Mouse (Mus musculus) ovary, adult 10 weeks (tissue): Measurements from ENCODE around the gene Pimreg. TPM values are rescaled to one million over a fixed set of nuclear protein-coding genes. Genes with fewer than 3 reads are reported as not detected.

Experiments used
- polyA plus RNA-seq: library from polyadenylated mRNA; stranded (reverse); fragments of 350-450 nt; fragmentation: Illumina TruSeq; extraction: RNeasy Lipid Tissue Mini Kit (QIAGEN cat#74804); gene quantifications from one replicate; pipeline ENCODE4 v1.2.3, GENCODE M21; 2014

Gene Pimreg
- 1.1 TPM for polyA plus RNA-seq

DNA sequence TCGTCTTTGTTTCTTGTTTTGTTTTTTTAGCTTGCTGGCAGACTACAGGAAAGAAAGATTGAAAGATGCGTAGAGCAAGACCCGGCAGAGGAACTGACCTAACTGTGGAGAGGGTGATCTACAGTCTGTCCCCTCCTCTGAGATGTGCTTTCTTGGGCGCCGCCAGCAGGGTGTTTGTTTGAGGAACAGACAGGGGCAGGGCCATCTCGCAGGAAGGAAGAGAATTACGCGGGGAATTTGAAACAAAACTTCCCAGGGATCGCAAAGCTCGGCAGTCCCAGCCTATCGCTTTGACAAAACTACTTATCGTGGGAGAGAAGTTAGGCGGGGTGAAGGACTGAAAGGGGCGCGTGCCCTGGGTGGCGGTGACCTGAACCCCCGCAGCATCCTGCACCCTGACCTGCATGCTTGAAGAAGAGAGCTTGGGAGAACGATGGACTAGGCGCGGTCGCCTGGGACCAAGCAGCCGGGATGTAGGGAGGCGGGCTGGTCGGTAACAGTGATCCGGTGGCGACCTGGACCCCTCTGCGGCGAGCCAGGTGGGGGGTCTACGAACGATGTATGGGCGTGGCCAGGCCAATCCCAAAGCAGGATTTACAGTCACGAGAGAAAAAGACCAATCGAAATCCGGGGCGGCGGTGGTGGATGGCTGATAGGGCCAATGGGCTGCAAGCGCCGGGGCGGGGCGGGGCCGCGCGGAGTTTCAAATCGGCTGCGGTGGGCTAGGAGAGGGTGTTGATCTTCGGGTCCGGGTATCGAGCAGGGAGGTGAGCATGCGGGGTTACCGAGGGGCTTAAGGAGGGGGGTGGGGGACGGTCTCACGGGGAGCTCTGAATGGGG, at the start of gene Pimreg:
Gene Pimreg, plus strand, starts transcription at position 265 of the 840 bp plus-strand sequence.

DNA sequence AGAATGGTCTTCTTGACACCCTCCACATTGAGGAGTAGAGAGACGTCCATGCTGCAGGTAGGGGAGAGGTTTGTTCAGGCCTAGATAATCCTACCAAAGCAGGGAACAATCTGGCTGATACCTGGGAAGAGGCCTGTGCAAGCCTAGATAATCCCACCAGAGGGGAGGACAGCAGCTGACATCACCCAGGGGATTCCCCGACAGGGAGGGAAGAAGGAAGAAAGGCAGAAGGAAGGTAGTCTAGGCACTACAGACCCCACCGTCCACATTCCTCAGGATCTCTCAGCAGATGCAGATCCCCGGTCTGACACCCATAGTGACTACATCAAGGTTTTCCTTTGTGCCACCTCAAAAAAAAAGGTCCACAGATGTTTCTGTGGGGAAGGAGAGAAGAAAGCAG, 4.4 kb upstream of the Pimreg start, which contains the start of gene Aipl1:
Gene Aipl1, minus strand, starts transcription at position 101 of the 400 bp plus-strand sequence.

Other genes with a start within 250 kb of the Pimreg start
- 0.37 TPM for gene Aipl1, start 4.5 kb upstream of the Pimreg start, polyA plus RNA-seq
- gene Pitpnm3, start 93.7 kb downstream of the Pimreg start, polyA plus RNA-seq: 1.0 TPM
- not detected for gene Gm43951, start 164.8 kb downstream of the Pimreg start, polyA plus RNA-seq
- gene 4933427D14Rik, start 165.4 kb downstream of the Pimreg start, polyA plus RNA-seq: 16.2 TPM
- 130 TPM for gene Txndc17, start 165.5 kb downstream of the Pimreg start, polyA plus RNA-seq
- gene Med31, start 173.6 kb downstream of the Pimreg start, polyA plus RNA-seq: 16.0 TPM
- gene Slc13a5, start 225.2 kb downstream of the Pimreg start, polyA plus RNA-seq: not detected